Mouse (Mus musculus) intestine, postnatal 0 days (tissue): Measurements from ENCODE around the gene Cpox. TPM values are rescaled to one million over a fixed set of nuclear protein-coding genes. Genes with fewer than 3 reads are reported as not detected.
A peak's percentile ranks its signal among the peaks of the same experiment; 100 is the strongest.

Source experiments
- ATAC-seq: fragments of 200-750 bp; cut with Nextera tagmentation; 2 replicates; pipeline ENCODE4 v1.8.0; 2017; ENCODE audit warnings: mild to moderate bottlenecking, moderate TSS enrichment, moderate library complexity
- H3K27ac ChIP-seq: fragments of 300-500 bp; sonication (generic); 2 replicates; pipeline ENCODE4 v1.5.1; 2014; ENCODE audit warnings: mild to moderate bottlenecking, low read depth, low read length, moderate library complexity
- H3K27me3 ChIP-seq: fragments of 300-500 bp; sonication (generic); replicated peaks from 2 replicates; pipeline ENCODE4 v1.6.1; 2014; ENCODE audit warnings: low read length, mixed read lengths; ENCODE audit not compliant: control insufficient read depth, insufficient read depth
- H3K36me3 ChIP-seq: fragments of 300-500 bp; sonication (generic); 2 replicates; pipeline ENCODE4 v1.6.1; 2014; ENCODE audit warnings: mild to moderate bottlenecking, moderate library complexity; ENCODE audit not compliant: control insufficient read depth, insufficient read depth
- H3K4me1 ChIP-seq: fragments of 300-500 bp; sonication (generic); replicated peaks from 2 replicates; pipeline ENCODE4 v1.6.1; 2014; ENCODE audit warnings: antibody characterized with exemption, low read length, mixed read lengths; ENCODE audit not compliant: control insufficient read depth, insufficient read depth
- H3K4me2 ChIP-seq: fragments of 300-500 bp; sonication (generic); replicated peaks from 2 replicates; pipeline ENCODE4 v1.6.1; 2014; ENCODE audit warnings: low read depth, mild to moderate bottlenecking, moderate library complexity
- H3K4me3 ChIP-seq: fragments of 300-500 bp; sonication (generic); 2 replicates; pipeline ENCODE4 v1.5.1; 2014; ENCODE audit warnings: low read depth, low read length
- H3K9ac ChIP-seq: fragments of 300-500 bp; sonication (generic); 2 replicates; pipeline ENCODE4 v1.6.1; 2014; ENCODE audit warnings: mild to moderate bottlenecking, low read depth, low read length
- H3K9me3 ChIP-seq: fragments of 300-500 bp; sonication (generic); 2 replicates; pipeline ENCODE4 v1.6.1; 2016; ENCODE audit warnings: mixed run types; ENCODE audit not compliant: control insufficient read depth
- CTCF ChIP-seq: sonication (generic); IDR thresholded peaks from 2 replicates; pipeline ENCODE4 v1.5.1; 2016; ENCODE audit warnings: low read depth, mild to moderate bottlenecking, control low read depth, antibody characterized with exemption, moderate library complexity
- WGBS: fragments of 180-500 bp; shearing (Covaris S2); extraction: QIAGEN DNeasy Blood & Tissue Kit; methylation state at CpG from one replicate; pipeline ENCODE4 v1.1.7; 2014; 5-methylcytosine and 5-hydroxymethylcytosine counted together
- polyA plus RNA-seq: library from polyadenylated mRNA; unstranded; fragments of >200 nt; fragmentation: Nextera tagmentation; extraction: Ambion mirVana; gene quantifications from 2 replicates; pipeline ENCODE4 v1.2.1, GENCODE M21; 2015

The Cpox gene
- polyA plus RNA-seq, 1 experiment from 2014 or later: 54.5 TPM

- no peaks in the 10 kb centered on the region for H3K36me3 ChIP-seq
- H3K27ac ChIP-seq: no peak overlapping the region
- H3K4me3 ChIP-seq: no peak overlapping the region
- 82% methylated on average over 10 of the region's 10 CpGs for WGBS
- no peaks in the 10 kb centered on the region for H3K9me3 ChIP-seq
- no peak for ATAC-seq
- H3K27me3 ChIP-seq: no peaks in the 10 kb centered on the region
- TF ChIP-seq CTCF: no peak
- no peaks in the 10 kb centered on the region for H3K4me1 ChIP-seq
- H3K4me2 ChIP-seq: no peak overlapping the region
- H3K9ac ChIP-seq: no peak overlapping the region
These were observed 32.3 kb downstream of the Cpox start for GRCm38 (mm10) chr16:58702329-58702932.

GRCm38 (mm10) chr16:58703382-58704124, 33.5 kb downstream of the Cpox start:
- H3K27ac ChIP-seq: no peak overlapping the region; the same call in 1 of the 2 replicates

GRCm38 (mm10) chr16:58704999-58705398, 34.9 kb downstream of the Cpox start:
- H3K27ac ChIP-seq: no peak overlapping the region
- no peak overlapping the region for H3K4me2 ChIP-seq
- no peaks in the 10 kb centered on the region for H3K36me3 ChIP-seq
- no peaks in the 10 kb centered on the region for H3K27me3 ChIP-seq
- H3K4me3 ChIP-seq: no peak overlapping the region
- no peaks in the 10 kb centered on the region for H3K9me3 ChIP-seq
- H3K4me1 ChIP-seq: no peaks in the 10 kb centered on the region; the same call in 1 of the 2 replicates
- no peak for ATAC-seq
- no peak overlapping the region for H3K9ac ChIP-seq
- TF ChIP-seq CTCF: no peak

More at GRCm38 (mm10) chr16:58703382-58704124, 33.5 kb downstream of the Cpox start:
- no peak overlapping the region for H3K4me3 ChIP-seq
- ATAC-seq: peak; percentile 49; the same call in 1 of the 2 replicates
- H3K27me3 ChIP-seq: no peaks in the 10 kb centered on the region
- no peak for TF ChIP-seq CTCF
- no peak overlapping the region for H3K9ac ChIP-seq
- no peaks in the 10 kb centered on the region for H3K36me3 ChIP-seq
- H3K4me1 ChIP-seq: no peaks in the 10 kb centered on the region
- H3K9me3 ChIP-seq: no peaks in the 10 kb centered on the region
- 8% methylated on average over 10 of the region's 10 CpGs for WGBS
- H3K4me2 ChIP-seq: peak overlapping the region; percentile 9; the same call in 1 of the 2 replicates

DNA sequence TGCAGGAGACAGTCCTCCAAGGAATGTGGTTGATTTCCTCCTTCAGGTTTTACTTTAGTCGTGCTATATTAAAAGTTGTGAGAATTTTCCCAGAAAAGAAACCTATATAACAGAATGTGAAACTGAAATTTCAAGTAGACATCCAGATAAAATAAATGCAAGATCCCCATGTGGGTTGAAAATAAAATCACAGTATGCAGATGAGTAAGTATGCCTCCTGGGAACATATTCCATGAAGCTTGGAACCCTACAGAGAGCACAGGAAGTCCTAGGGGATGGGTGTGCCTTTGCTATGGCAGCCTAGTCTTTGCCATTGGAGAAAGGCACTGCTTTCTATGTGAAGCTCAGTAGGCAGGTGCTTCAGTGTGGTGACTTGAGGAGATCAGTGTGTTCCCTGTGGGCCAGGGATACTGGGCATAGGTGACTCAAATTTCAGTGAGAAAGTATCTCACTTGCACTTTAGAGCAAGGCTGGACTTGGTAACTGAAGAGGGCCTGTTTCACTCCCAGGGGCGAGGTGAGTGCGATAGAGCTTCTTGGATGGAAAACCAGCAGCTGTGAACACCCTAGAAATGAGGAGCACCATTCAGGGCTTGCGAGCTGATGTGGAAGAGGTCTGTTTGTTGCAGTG, 37.3 kb downstream of the Cpox start:
- Histone ChIP-seq H3K9me3 (no peaks in the 10 kb centered on the region), H3K4me1 (no peaks in the 10 kb centered on the region; the same call in 1 of the 2 replicates), H3K4me2 (no peak overlapping the region), H3K9ac (no peak overlapping the region), H3K27ac (no peak overlapping the region), H3K27me3 (no peaks in the 10 kb centered on the region), H3K4me3 (no peak overlapping the region), H3K36me3 (no peaks in the 10 kb centered on the region)
- no peak for TF ChIP-seq CTCF
- WGBS: 86% methylated on average over 4 of the region's 4 CpGs
- no peak for ATAC-seq

GRCm38 (mm10) chr16:58708601-58709475, 38.7 kb downstream of the Cpox start:
- Histone ChIP-seq H3K4me1 (no peaks in the 10 kb centered on the region; the same call in 1 of the 2 replicates), H3K9ac (no peak overlapping the region), H3K27ac (no peak overlapping the region), H3K4me3 (no peak overlapping the region), H3K36me3 (no peaks in the 10 kb centered on the region), H3K9me3 (no peaks in the 10 kb centered on the region), H3K27me3 (no peaks in the 10 kb centered on the region), H3K4me2 (0 out of 2 replicates have a peak overlapping the region, but pooled peaks have one; percentile 24)
- WGBS: 45% methylated on average over 3 of the region's 3 CpGs
- no peak for TF ChIP-seq CTCF
- ATAC-seq: peak; percentile 65
